Mouse (Mus musculus): ENCODE data around the gene Rab5b. TPM values are rescaled to one million over a fixed set of nuclear protein-coding genes. Genes with fewer than 3 reads are reported as not detected.

The Rab5b gene
- 73.8 and 86.1 TPM in 2 replicates for polyA plus RNA-seq (2012; rRNA removed)

GRCm38 (mm10) chr10:128695992-128696807 lies at the start of gene Rab5b:
Rab5b (minus strand) TSS chr10:128696264.
- peaks cover 8% of the 10 kb centered on the region for H3K4me1 ChIP-seq (replicated peaks; ENCODE audit: control insufficient read depth, insufficient read depth, low read length)
- no peaks in the 10 kb centered on the region for H3K27me3 ChIP-seq (ENCODE audit: control insufficient read depth, insufficient read depth, low read length)
- DNase-seq: peak; percentile 96
- WGBS: 2% methylated on average over 40 of the region's 40 CpGs
- peak within 1 kb of the TSS; percentile 97 for H3K4me3 ChIP-seq (ENCODE audit: control insufficient read depth, insufficient read depth, low read length)
- peak within 1 kb of the TSS; percentile 92 for H3K27ac ChIP-seq (ENCODE audit: control insufficient read depth, insufficient read depth, low read length)
- TF ChIP-seq CTCF (IDR thresholded peaks at IDR 0.05; ENCODE audit: borderline replicate concordance, control insufficient read depth, extremely low read depth, insufficient read depth, low read length, poor library complexity) (peak; percentile 14; the same call in 1 of the 2 replicates), POLR2A (IDR thresholded peaks at IDR 0.05; ENCODE audit: control insufficient read depth, extremely low read depth, insufficient read depth, low read length, poor library complexity) (peak; percentile 91)
- H3K36me3 ChIP-seq (ENCODE audit: control insufficient read depth, insufficient read depth, low read length): peaks cover 19% of the 10 kb centered on the region

GRCm38 (mm10) chr10:128744680-128745601 lies 48.9 kb upstream of the Rab5b start, which contains the start of gene Dgka:
Dgka (minus strand) TSS chr10:128744855.
- Histone ChIP-seq H3K27ac (ENCODE audit: control insufficient read depth, insufficient read depth, low read length) (peak within 1 kb of the TSS; percentile 100), H3K4me1 (replicated peaks; ENCODE audit: control insufficient read depth, insufficient read depth, low read length) (peaks cover 7% of the 10 kb centered on the region)
- peak; percentile 78 for DNase-seq

GRCm38 (mm10) chr10:128744211-128744610 lies 48.1 kb upstream of the Rab5b start:
- Histone ChIP-seq H3K4me1 (replicated peaks; ENCODE audit: control insufficient read depth, insufficient read depth, low read length) (peaks cover 6% of the 10 kb centered on the region), H3K36me3 (ENCODE audit: control insufficient read depth, insufficient read depth, low read length) (peaks cover 5% of the 10 kb centered on the region; the same call in 1 of the 2 replicates), H3K27ac (ENCODE audit: control insufficient read depth, insufficient read depth, low read length) (peak overlapping the region; percentile 100), H3K27me3 (ENCODE audit: control insufficient read depth, insufficient read depth, low read length) (no peaks in the 10 kb centered on the region), H3K4me3 (ENCODE audit: control insufficient read depth, insufficient read depth, low read length) (peak overlapping the region; percentile 88)
- 40% methylated on average over 8 of the region's 8 CpGs for WGBS
- peak; percentile 35 for DNase-seq
- no peak for TF ChIP-seq CTCF (IDR thresholded peaks at IDR 0.05; ENCODE audit: borderline replicate concordance, control insufficient read depth, extremely low read depth, insufficient read depth, low read length, poor library complexity)
- TF ChIP-seq POLR2A (IDR thresholded peaks at IDR 0.05; ENCODE audit: control insufficient read depth, extremely low read depth, insufficient read depth, low read length, poor library complexity): no peak

More at GRCm38 (mm10) chr10:128744680-128745601, 48.9 kb upstream of the Rab5b start, which contains the start of gene Dgka:
- no peaks in the 10 kb centered on the region for H3K27me3 ChIP-seq (ENCODE audit: control insufficient read depth, insufficient read depth, low read length)
- no peak for TF ChIP-seq CTCF (IDR thresholded peaks at IDR 0.05; ENCODE audit: borderline replicate concordance, control insufficient read depth, extremely low read depth, insufficient read depth, low read length, poor library complexity)
- no peak for TF ChIP-seq POLR2A (IDR thresholded peaks at IDR 0.05; ENCODE audit: control insufficient read depth, extremely low read depth, insufficient read depth, low read length, poor library complexity)
- H3K4me3 ChIP-seq (ENCODE audit: control insufficient read depth, insufficient read depth, low read length): peak within 1 kb of the TSS; percentile 91
- WGBS: 7% methylated on average over 18 of the region's 18 CpGs
- 0 out of 2 replicates have a peak, but pooled peaks cover under 1% of the 10 kb centered on the region for H3K36me3 ChIP-seq (ENCODE audit: control insufficient read depth, insufficient read depth, low read length)

GRCm38 (mm10) chr10:128743791-128744191 lies 47.7 kb upstream of the Rab5b start:
- H3K4me3 ChIP-seq (ENCODE audit: control insufficient read depth, insufficient read depth, low read length): peak overlapping the region; percentile 88
- WGBS: under 1% methylated on average over 37 of the region's 37 CpGs
- H3K27ac ChIP-seq (ENCODE audit: control insufficient read depth, insufficient read depth, low read length): peak overlapping the region; percentile 100
- DNase-seq: peak; percentile 70
- H3K36me3 ChIP-seq (ENCODE audit: control insufficient read depth, insufficient read depth, low read length): peaks cover 6% of the 10 kb centered on the region
- no peaks in the 10 kb centered on the region for H3K27me3 ChIP-seq (ENCODE audit: control insufficient read depth, insufficient read depth, low read length)
- peaks cover 6% of the 10 kb centered on the region for H3K4me1 ChIP-seq (replicated peaks; ENCODE audit: control insufficient read depth, insufficient read depth, low read length)
- TF ChIP-seq CTCF (IDR thresholded peaks at IDR 0.05; ENCODE audit: borderline replicate concordance, control insufficient read depth, extremely low read depth, insufficient read depth, low read length, poor library complexity) (no peak), POLR2A (IDR thresholded peaks at IDR 0.05; ENCODE audit: control insufficient read depth, extremely low read depth, insufficient read depth, low read length, poor library complexity) (peak; percentile 27; the same call in 1 of the 2 replicates)

GRCm38 (mm10) chr10:128743235-128743634 lies 47.2 kb upstream of the Rab5b start:
- Histone ChIP-seq H3K27ac (ENCODE audit: control insufficient read depth, insufficient read depth, low read length) (peak overlapping the region; percentile 100; the same call in 1 of the 2 replicates), H3K27me3 (ENCODE audit: control insufficient read depth, insufficient read depth, low read length) (no peaks in the 10 kb centered on the region), H3K36me3 (ENCODE audit: control insufficient read depth, insufficient read depth, low read length) (peaks cover 12% of the 10 kb centered on the region), H3K4me3 (ENCODE audit: control insufficient read depth, insufficient read depth, low read length) (peak overlapping the region; percentile 88), H3K4me1 (replicated peaks; ENCODE audit: control insufficient read depth, insufficient read depth, low read length) (peaks cover 6% of the 10 kb centered on the region)
- no peak for DNase-seq
- WGBS: 2% methylated on average over 7 of the region's 7 CpGs
- no peak for TF ChIP-seq POLR2A (IDR thresholded peaks at IDR 0.05; ENCODE audit: control insufficient read depth, extremely low read depth, insufficient read depth, low read length, poor library complexity)
- TF ChIP-seq CTCF (IDR thresholded peaks at IDR 0.05; ENCODE audit: borderline replicate concordance, control insufficient read depth, extremely low read depth, insufficient read depth, low read length, poor library complexity): no peak

GRCm38 (mm10) chr10:128742616-128743015 lies 46.6 kb upstream of the Rab5b start:
- WGBS: 42% methylated on average over 4 of the region's 4 CpGs
- H3K4me1 ChIP-seq (replicated peaks; ENCODE audit: control insufficient read depth, insufficient read depth, low read length): peaks cover 6% of the 10 kb centered on the region

More at GRCm38 (mm10) chr10:128742616-128743015, 46.6 kb upstream of the Rab5b start:
- H3K36me3 ChIP-seq (ENCODE audit: control insufficient read depth, insufficient read depth, low read length): peaks cover 16% of the 10 kb centered on the region
- no peaks in the 10 kb centered on the region for H3K27me3 ChIP-seq (ENCODE audit: control insufficient read depth, insufficient read depth, low read length)
- TF ChIP-seq POLR2A (IDR thresholded peaks at IDR 0.05; ENCODE audit: control insufficient read depth, extremely low read depth, insufficient read depth, low read length, poor library complexity): no peak
- no peak for TF ChIP-seq CTCF (IDR thresholded peaks at IDR 0.05; ENCODE audit: borderline replicate concordance, control insufficient read depth, extremely low read depth, insufficient read depth, low read length, poor library complexity)
- H3K27ac ChIP-seq (ENCODE audit: control insufficient read depth, insufficient read depth, low read length): no peak overlapping the region
- peak overlapping the region; percentile 15; the same call in 1 of the 2 replicates for H3K4me3 ChIP-seq (ENCODE audit: control insufficient read depth, insufficient read depth, low read length)
- DNase-seq: no peak

All from thymus, adult 2 months (tissue).